Mouse (Mus musculus) E14TG2a.4 (cell line): ENCODE data around the gene Slc4a3.

ENCODE experiments used
- H3K27me3 ChIP-seq: 2 replicates; pipeline ENCODE4 v1.6.1; 2014; ENCODE audit warnings: low read length, control low read depth; ENCODE audit not compliant: insufficient read depth
- H3K36me3 ChIP-seq: 2 replicates; pipeline ENCODE4 v1.6.1; 2014; ENCODE audit warnings: low read length, control low read depth; ENCODE audit not compliant: insufficient read depth
- H3K4me1 ChIP-seq: replicated peaks from 2 replicates; pipeline ENCODE4 v1.6.1; 2014; ENCODE audit warnings: low read depth, low read length, control low read depth
- H3K4me3 ChIP-seq: replicated peaks from 2 replicates; pipeline ENCODE4 v1.5.1; 2014; ENCODE audit warnings: mild to moderate bottlenecking, low read length
- H3K9me3 ChIP-seq: 2 replicates; pipeline ENCODE4 v1.6.1; 2014; ENCODE audit warnings: low read length, control low read depth
- CTCF ChIP-seq: conservative IDR thresholded peaks from 2 replicates; pipeline ENCODE4 v1.5.1; 2014; ENCODE audit warnings: low read length
- NANOG ChIP-seq: IDR thresholded peaks from 2 replicates; pipeline ENCODE4 v1.6.1; 2014; ENCODE audit warnings: borderline replicate concordance, low read length, mixed read lengths
- POU5F1 ChIP-seq: IDR thresholded peaks from 2 replicates; pipeline ENCODE4 v1.6.1; 2014; ENCODE audit warnings: low read length, borderline replicate concordance

Slc4a3 gene

GRCm38 (mm10) chr1:75609264-75609662 lies 63.2 kb downstream of the Slc4a3 start:
- no peak for TF ChIP-seq NANOG
- no peak for TF ChIP-seq POU5F1
- TF ChIP-seq CTCF = no peak
- Histone ChIP-seq H3K4me1 (peaks cover 26% of the 10 kb centered on the region), H3K27me3 (no peaks in the 10 kb centered on the region), H3K36me3 (no peaks in the 10 kb centered on the region), H3K9me3 (no peaks in the 10 kb centered on the region), H3K4me3 (no peak overlapping the region)

GRCm38 (mm10) chr1:75610553-75610952 lies 64.5 kb downstream of the Slc4a3 start:
- H3K36me3 ChIP-seq = no peaks in the 10 kb centered on the region
- peaks cover 3% of the 10 kb centered on the region for H3K9me3 ChIP-seq
- H3K4me1 ChIP-seq = peaks cover 26% of the 10 kb centered on the region
- no peak for TF ChIP-seq NANOG
- no peak for TF ChIP-seq CTCF
- TF ChIP-seq POU5F1 = no peak
- H3K4me3 ChIP-seq = no peak overlapping the region
- no peaks in the 10 kb centered on the region for H3K27me3 ChIP-seq
